In genomic region chr7:139219486-139219885, GRCm38 (mm10) we compare ENCODE assay signal across 13 mouse cellular contexts. TPM values are rescaled to one million over a fixed set of nuclear protein-coding genes. Genes with fewer than 3 reads are reported as not detected.
DNase-seq lines count a peak whose midpoint lies in the region; ATAC-seq and TF ChIP-seq lines count a peak whose summit lies in the region.
"Had no signal": no experiment of that assay in that cellular context is flagged by ENCODE, and none has a peak within 500 bp of the region (broad histone marks: within the 10 kb centered on the region; RNA-seq: fewer than 3 reads in every experiment).

No protein-coding gene starts in this region.

- H3K36me3 ChIP-seq in liver, postnatal 0 days (replicated peaks; ENCODE audit: insufficient read depth, low read length) = no peaks in the 10 kb centered on the region
- H3K36me3 ChIP-seq: hindbrain, embryonic 13.5 days; limb, embryonic 15.5 days; stomach, embryonic 15.5 days had no signal

- H3K4me1 ChIP-seq in liver, postnatal 0 days (ENCODE audit: insufficient read depth) = peaks cover 12% of the 10 kb centered on the region
- H3K4me1 ChIP-seq: hindbrain, embryonic 13.5 days; limb, embryonic 15.5 days had no signal

- H3K4me2 ChIP-seq in liver, postnatal 0 days (ENCODE audit: low read depth, low read length) = no peak overlapping the region
- H3K4me2 ChIP-seq: hindbrain, embryonic 13.5 days; limb, embryonic 15.5 days; stomach, embryonic 15.5 days had no signal

- peak; percentile 89 for DNase-seq in heart, adult 11 months
- no peak for DNase-seq in heart, postnatal 14 days
- DNase-seq in liver = peak; percentile 1
- DNase-seq in liver, postnatal 0 days = no peak
- peak; percentile 16 for DNase-seq in urinary bladder, adult 2 months (ENCODE audit: low spot score)
- no peak for DNase-seq in urinary bladder, postnatal 36 days (ENCODE audit: low spot score in 2 of 2)

- ATAC-seq in liver, postnatal 0 days = no peak
- no peak for ATAC-seq in inflammation-experienced regulatory T-cells, adult 6 months
- ATAC-seq: CD4-positive, CD25-positive, alpha-beta regulatory T cell, adult 4 months had no signal

- intact Hi-C loops in heart, postnatal 14 days (cut with DNase I) = loop anchor here (5.0 kb wide), 1 partner anchor 168 kb away; the partner anchor contains the start of gene Inpp5a

- no peak overlapping the region for H3K4me3 ChIP-seq in liver, postnatal 0 days (ENCODE audit: low read depth, low read length)
- H3K4me3 ChIP-seq: hindbrain, embryonic 13.5 days; layer of hippocampus, adult 2 months; limb, embryonic 15.5 days; stomach, embryonic 15.5 days had no signal

- no peak for TF ChIP-seq EP300 in liver, postnatal 0 days (IDR thresholded peaks at IDR 0.05; ENCODE audit: low read depth)

- WGBS in liver, postnatal 0 days (ENCODE audit: insufficient replicate concordance) = 74% methylated on average over 5 of the region's 5 CpGs

- no peak overlapping the region for H3K27ac ChIP-seq in liver, postnatal 0 days (ENCODE audit: low read depth)
- H3K27ac ChIP-seq: hindbrain, embryonic 13.5 days; layer of hippocampus, adult 2 months; limb, embryonic 15.5 days; stomach, embryonic 15.5 days had no signal

- no peaks in the 10 kb centered on the region for H3K9me3 ChIP-seq in liver, postnatal 0 days (ENCODE audit: low read length)
- H3K9me3 ChIP-seq: hindbrain, embryonic 13.5 days; limb, embryonic 15.5 days; stomach, embryonic 15.5 days had no signal

- H3K27me3 ChIP-seq in liver, postnatal 0 days (ENCODE audit: insufficient read depth, low read length) = no peaks in the 10 kb centered on the region
- H3K27me3 ChIP-seq: hindbrain, embryonic 13.5 days; limb, embryonic 15.5 days; stomach, embryonic 15.5 days had no signal

- TF ChIP-seq CTCF in liver, postnatal 0 days (IDR thresholded peaks at IDR 0.05; ENCODE audit: low read depth) = no peak

- no peak overlapping the region for H3K9ac ChIP-seq in liver, postnatal 0 days (replicated peaks)
- H3K9ac ChIP-seq: hindbrain, embryonic 13.5 days; limb, embryonic 15.5 days; stomach, embryonic 15.5 days had no signal

RNA-seq across cellular contexts. Expression of gene Stk32c, which starts 6.4 kb away (rescaled TPM):
- 1 to 10 TPM; 1.8 to 2.7 TPM for total RNA-seq in heart, postnatal 14 days (2021)
- not detected in 2 replicates for polyA plus RNA-seq in liver, postnatal 0 days (2015; fragmentation: Nextera tagmentation; extraction: Ambion mirVana)
- polyA plus RNA-seq in urinary bladder, adult 2 months (2012; rRNA removed) = 15.1 and 15.8 TPM in 2 replicates
- polyA plus RNA-seq in inflammation-experienced regulatory T-cells, adult 6 months (2017; shearing (Covaris generic)) = 1 to 10 TPM in 1 of 3 experiments, under 1 TPM in 1, not detected in 1; 0.91 to 3.4 TPM
- polyA plus RNA-seq: kidney, embryonic 14.5 days had no signal

RNA-seq across cellular contexts. Expression of gene Lrrc27, which starts 6.7 kb away (rescaled TPM):
- 10 to 100 TPM; 17.6 to 20.8 TPM for total RNA-seq in heart, postnatal 14 days (2021)
- 0.43 and 0.78 TPM in 2 replicates for polyA plus RNA-seq in liver, postnatal 0 days (2015; fragmentation: Nextera tagmentation; extraction: Ambion mirVana)
- 9.9 and 11.0 TPM in 2 replicates for polyA plus RNA-seq in urinary bladder, adult 2 months (2012; rRNA removed)
- 1 to 10 TPM in 2 of 3 experiments, under 1 TPM in 1; 0.77 to 4.3 (median 3.2) TPM for polyA plus RNA-seq in inflammation-experienced regulatory T-cells, adult 6 months (2017; shearing (Covaris generic))

RNA-seq across cellular contexts. Expression of gene Pwwp2b, which starts 28.8 kb away (rescaled TPM):
- total RNA-seq in heart, postnatal 14 days (2021) = 1 to 10 TPM; 8.7 to 9.8 TPM
- 1.3 and 1.5 TPM in 2 replicates for polyA plus RNA-seq in liver, postnatal 0 days (2015; fragmentation: Nextera tagmentation; extraction: Ambion mirVana)
- 32.3 and 35.8 TPM in 2 replicates for polyA plus RNA-seq in urinary bladder, adult 2 months (2012; rRNA removed)
- polyA plus RNA-seq in inflammation-experienced regulatory T-cells, adult 6 months (2017; shearing (Covaris generic)) = 1 to 10 TPM; 1.9 to 3.4 (median 2.1) TPM

Comparison
In these comparisons a context has a peak if more than half of its experiments do, and no peak if none do; other contexts are left out.
1. DNase-seq: peak in heart, adult 11 months (single experiment), liver (single experiment) and urinary bladder, adult 2 months (single experiment); none in heart, postnatal 14 days (0 of 2), liver, postnatal 0 days (single experiment) and urinary bladder, postnatal 36 days (0 of 2).